Mouse (Mus musculus) cerebellum, postnatal 10 days (tissue): Measurements from ENCODE around the gene Olfr728.

Experiments used
- DNase-seq, 2 experiments: peaks; one replicate each; pipeline ENCODE4 v3.0.0; 2021; ENCODE audit warnings: mixed read lengths in 2 of 2

Olfr728 gene

DNA sequence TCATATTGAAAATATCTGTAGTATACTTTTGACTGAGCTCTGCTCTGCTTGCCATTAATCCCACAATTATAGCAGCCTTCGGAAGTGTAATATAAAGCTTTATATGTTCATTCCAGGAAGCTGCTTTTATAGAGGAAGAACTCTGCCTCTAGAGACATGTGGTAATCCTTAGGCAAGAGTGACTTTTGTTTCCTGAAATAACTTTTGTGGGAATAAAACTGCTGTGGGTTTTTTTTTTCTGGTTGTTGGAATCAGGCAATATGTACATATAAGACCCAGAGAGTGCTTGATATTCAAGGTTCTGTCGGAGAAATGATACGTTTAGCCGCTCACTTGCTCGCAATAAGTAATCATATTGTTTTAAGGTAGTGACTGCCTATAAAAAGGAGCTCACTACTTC lies at the start of gene Olfr728:
Gene Olfr728 (minus strand): TSS at position 101 of the 400 bp plus-strand sequence.
- DNase-seq: no peak

DNA sequence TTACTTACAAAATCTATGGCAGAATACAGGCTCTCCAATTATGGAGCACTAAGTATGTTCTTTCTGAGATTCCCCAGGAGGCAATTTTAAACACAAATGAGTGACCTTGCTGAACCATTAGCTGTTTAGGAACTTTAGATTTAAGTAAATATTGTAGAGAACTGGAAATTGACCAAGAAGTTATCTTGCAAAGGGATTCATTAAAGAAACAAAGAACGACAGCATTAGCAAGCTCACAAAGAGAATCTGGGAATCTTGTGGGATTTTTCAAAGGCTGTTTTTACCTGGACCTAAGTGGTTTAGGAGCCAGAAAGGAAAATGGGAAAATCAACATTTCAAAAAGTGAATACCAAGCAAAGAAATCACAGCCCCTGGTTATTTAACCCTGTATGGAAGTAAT lies 45.6 kb upstream of the Olfr728 start, which contains the start of gene Olfr730:
Gene Olfr730 (minus strand): TSS at position 101 of the 400 bp plus-strand sequence.
- DNase-seq: no peak

- DNase-seq: no peak
Measured at GRCm38 (mm10) chr14:50152810-50153209, 10.3 kb upstream of the Olfr728 start, which contains the start of gene Olfr729. TSS of gene Olfr729 (minus strand) at chr14:50152910.

- no peak for DNase-seq
Measured at GRCm38 (mm10) chr14:50122886-50123285, 19.6 kb downstream of the Olfr728 start, which contains the start of gene Olfr727. TSS of gene Olfr727 (plus strand) at chr14:50123186.

- DNase-seq: peak in 1 of 2 experiments; percentile 2
Measured at GRCm38 (mm10) chr14:50090853-50091252, 51.6 kb downstream of the Olfr728 start, which contains the start of gene Olfr726. TSS of gene Olfr726 (minus strand) at chr14:50090953.
